Mouse (Mus musculus) heart, embryonic 13.5 days (tissue): ENCODE results near the gene Gm6588. TPM values are rescaled to one million over a fixed set of nuclear protein-coding genes. Genes with fewer than 3 reads are reported as not detected.

Source experiments
- ATAC-seq: fragments of 200-750 bp; cut with Nextera tagmentation; 2 replicates; pipeline ENCODE4 v1.8.0; 2017; ENCODE audit warnings: moderate TSS enrichment; ENCODE audit not compliant: insufficient number of reproducible peaks, low FRiP score, low TSS enrichment; ENCODE audit errors: extremely low read depth
- H3K27ac ChIP-seq: fragments of 300-500 bp; sonication (generic); replicated peaks from 2 replicates; pipeline ENCODE4 v1.5.1; 2015; ENCODE audit warnings: moderate library complexity, mild to moderate bottlenecking, inconsistent platforms
- H3K27me3 ChIP-seq: fragments of 300-500 bp; sonication (generic); replicated peaks from 2 replicates; pipeline ENCODE4 v1.6.1; 2015; ENCODE audit warnings: mild to moderate bottlenecking, inconsistent platforms
- H3K36me3 ChIP-seq: fragments of 300-500 bp; sonication (generic); 2 replicates; pipeline ENCODE4 v1.6.1; 2015; ENCODE audit warnings: mild to moderate bottlenecking, inconsistent platforms
- H3K4me1 ChIP-seq: fragments of 300-500 bp; sonication (generic); 2 replicates; pipeline ENCODE4 v1.6.1; 2015; ENCODE audit warnings: inconsistent platforms
- H3K4me2 ChIP-seq: fragments of 300-500 bp; sonication (generic); 2 replicates; pipeline ENCODE4 v1.6.1; 2015; ENCODE audit warnings: inconsistent platforms, mild to moderate bottlenecking, moderate library complexity
- H3K4me3 ChIP-seq: fragments of 300-500 bp; sonication (generic); 2 replicates; pipeline ENCODE4 v1.5.1; 2015; ENCODE audit warnings: moderate library complexity, mild to moderate bottlenecking, inconsistent platforms
- H3K9ac ChIP-seq: fragments of 300-500 bp; sonication (generic); 2 replicates; pipeline ENCODE4 v1.6.1; 2015; ENCODE audit warnings: inconsistent platforms, mild to moderate bottlenecking, moderate library complexity
- H3K9me3 ChIP-seq: fragments of 300-500 bp; sonication (generic); 2 replicates; pipeline ENCODE4 v1.6.1; 2016; ENCODE audit warnings: inconsistent platforms
- WGBS: fragments of 180-500 bp; shearing (Covaris S2); methylation state at CpG from one replicate; pipeline ENCODE4 v1.1.7; 2015; ENCODE audit warnings: mixed read lengths; 5-methylcytosine and 5-hydroxymethylcytosine counted together
- polyA plus RNA-seq: library from polyadenylated mRNA; unstranded; fragments of >200 nt; fragmentation: Nextera tagmentation; extraction: Ambion mirVana; gene quantifications from 2 replicates; pipeline ENCODE4 v1.2.1, GENCODE M21; 2015

Gm6588 gene
- polyA plus RNA-seq, 1 experiment from 2014 or later = not detected

DNA sequence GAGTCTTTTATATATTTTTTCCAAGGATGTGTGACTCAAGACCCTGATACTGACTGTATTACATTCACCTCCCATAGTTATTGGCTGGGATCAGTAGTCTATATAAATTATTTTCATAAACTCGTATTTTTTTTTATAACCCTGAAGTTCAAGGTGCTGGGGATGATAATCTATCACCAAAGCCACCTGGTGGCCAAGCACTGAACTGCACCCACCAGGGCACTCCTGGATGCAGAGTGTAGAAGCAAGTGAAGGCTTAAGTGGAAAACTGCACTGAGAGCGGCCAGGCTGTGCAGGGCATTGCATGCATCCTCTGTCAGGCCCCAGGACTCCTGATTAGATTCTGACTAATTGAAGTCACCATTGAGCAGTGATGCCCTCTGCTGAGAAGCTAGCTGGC, 21.9 kb upstream of the Gm6588 start:
- ATAC-seq = no peak

DNA sequence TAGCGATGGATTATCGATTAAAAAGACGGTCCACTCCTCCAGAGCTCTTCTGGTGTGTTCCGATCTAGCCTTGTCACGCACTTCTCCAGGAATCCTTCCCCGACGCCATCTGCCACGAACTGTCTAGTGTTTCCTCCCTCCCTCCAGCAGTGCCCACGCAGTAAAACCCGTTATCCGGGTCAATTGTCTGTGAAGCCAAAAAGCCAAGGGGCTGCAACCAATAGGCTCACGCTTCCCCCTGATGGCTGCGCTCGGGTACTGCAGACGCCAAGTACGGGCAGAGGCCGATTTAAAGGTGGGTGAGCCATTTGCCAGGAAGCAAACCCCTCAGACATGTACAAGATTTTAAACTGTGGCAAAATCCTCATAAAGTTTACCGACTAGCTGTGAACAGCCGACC, 20.3 kb upstream of the Gm6588 start:
- Histone ChIP-seq H3K4me2 (no peak overlapping the region), H3K9ac (no peak overlapping the region), H3K4me3 (no peak overlapping the region), H3K4me1 (no peaks in the 10 kb centered on the region), H3K27ac (no peak overlapping the region), H3K36me3 (no peaks in the 10 kb centered on the region), H3K9me3 (no peaks in the 10 kb centered on the region), H3K27me3 (peaks cover 99% of the 10 kb centered on the region)
- 14% methylated on average over 19 of the region's 19 CpGs for WGBS
- no peak for ATAC-seq

More for the DNA sequence above, 21.9 kb upstream of the Gm6588 start:
- no peak overlapping the region for H3K9ac ChIP-seq
- no peak overlapping the region for H3K4me3 ChIP-seq
- no peak overlapping the region for H3K4me2 ChIP-seq
- no peaks in the 10 kb centered on the region for H3K36me3 ChIP-seq
- H3K27ac ChIP-seq = no peak overlapping the region
- peaks cover 99% of the 10 kb centered on the region for H3K27me3 ChIP-seq
- H3K9me3 ChIP-seq = no peaks in the 10 kb centered on the region
- 44% methylated on average over 2 of the region's 2 CpGs for WGBS
- H3K4me1 ChIP-seq = no peaks in the 10 kb centered on the region

DNA sequence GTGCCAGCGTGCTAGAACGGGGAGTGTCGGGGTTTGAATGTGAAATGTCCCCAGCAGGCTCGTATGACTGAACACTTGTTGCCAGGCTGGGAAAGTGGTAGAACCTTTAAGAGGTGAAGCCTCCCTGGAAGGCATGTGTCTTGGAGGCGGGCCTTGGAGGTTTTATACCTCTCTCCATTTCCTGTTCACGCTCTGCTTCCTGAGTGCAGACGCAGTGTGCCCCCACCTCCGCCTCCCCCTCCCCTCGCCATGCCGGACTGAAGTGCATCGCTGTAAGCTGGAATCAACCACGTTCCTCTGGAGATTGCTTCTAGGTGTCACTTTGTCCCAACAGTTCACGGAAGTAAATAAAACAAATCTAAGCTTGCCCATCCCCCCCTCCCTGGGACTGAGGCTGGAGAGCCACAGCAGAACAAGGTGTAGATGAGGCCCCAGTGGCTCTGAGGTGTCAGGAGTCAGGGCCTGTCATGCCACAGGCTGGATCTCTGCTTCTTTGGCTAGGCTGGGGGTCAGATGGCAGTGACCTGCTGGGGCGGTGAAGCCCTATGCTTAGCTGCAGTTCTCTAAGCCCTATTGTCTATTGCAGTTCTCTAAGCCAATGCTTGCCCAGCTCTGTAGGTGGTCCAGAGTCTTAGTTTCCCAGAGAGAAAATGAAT, 18.0 kb upstream of the Gm6588 start:
- no peaks in the 10 kb centered on the region for H3K4me1 ChIP-seq
- H3K9me3 ChIP-seq = no peaks in the 10 kb centered on the region
- H3K27ac ChIP-seq = no peak overlapping the region
- no peak overlapping the region for H3K4me2 ChIP-seq
- no peaks in the 10 kb centered on the region for H3K36me3 ChIP-seq
- no peak overlapping the region for H3K4me3 ChIP-seq
- no peak overlapping the region for H3K9ac ChIP-seq
- peaks cover 98% of the 10 kb centered on the region for H3K27me3 ChIP-seq
- WGBS = 35% methylated on average over 14 of the region's 14 CpGs
- ATAC-seq = no peak

DNA sequence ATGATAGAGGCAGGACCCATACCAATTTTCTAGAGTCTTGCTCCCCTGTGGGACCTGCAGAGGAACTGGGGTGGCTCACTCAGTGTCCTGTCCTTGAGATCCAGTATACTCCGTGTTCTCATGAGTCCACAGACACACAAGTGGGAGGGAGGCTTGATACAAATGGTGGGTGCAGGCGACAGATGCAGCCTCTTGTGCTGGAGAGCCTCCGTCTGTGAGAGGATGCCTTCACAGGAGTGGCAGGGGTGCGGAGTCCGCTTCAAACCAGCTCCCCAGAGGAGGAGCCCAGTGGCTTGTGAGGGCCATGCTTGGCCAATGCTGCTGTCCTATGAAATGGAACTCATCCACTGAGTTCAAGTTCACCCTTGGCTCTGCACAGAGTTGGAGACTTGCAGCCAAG, 17.2 kb upstream of the Gm6588 start:
- no peaks in the 10 kb centered on the region for H3K36me3 ChIP-seq
- no peak overlapping the region for H3K9ac ChIP-seq
- no peak overlapping the region for H3K27ac ChIP-seq
- H3K4me3 ChIP-seq = no peak overlapping the region
- H3K27me3 ChIP-seq = peaks cover 98% of the 10 kb centered on the region
- 71% methylated on average over 5 of the region's 5 CpGs for WGBS
- no peaks in the 10 kb centered on the region for H3K9me3 ChIP-seq
- no peak overlapping the region for H3K4me2 ChIP-seq
- no peaks in the 10 kb centered on the region for H3K4me1 ChIP-seq
- no peak for ATAC-seq

DNA sequence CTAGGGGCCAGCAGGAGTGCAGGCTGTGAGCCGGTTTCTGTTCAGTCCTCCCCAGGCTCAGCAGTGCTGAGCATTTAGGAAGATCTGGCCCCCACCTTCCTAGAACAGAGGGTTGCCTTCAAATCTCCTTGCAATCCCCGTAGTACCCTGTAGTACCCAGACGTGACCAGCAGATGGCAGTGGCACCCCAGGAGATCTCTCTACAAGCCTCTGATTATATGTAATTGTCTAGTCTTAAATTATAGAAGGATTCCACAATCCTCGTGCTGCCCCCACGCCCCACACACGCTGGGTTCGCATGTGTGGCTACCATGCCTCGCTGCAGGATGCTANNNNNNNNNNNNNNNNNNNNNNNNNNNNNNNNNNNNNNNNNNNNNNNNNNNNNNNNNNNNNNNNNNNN, 16.2 kb upstream of the Gm6588 start:
- Histone ChIP-seq H3K4me2 (no peak overlapping the region), H3K9ac (no peak overlapping the region), H3K27me3 (peaks cover 96% of the 10 kb centered on the region), H3K4me1 (no peaks in the 10 kb centered on the region), H3K4me3 (no peak overlapping the region), H3K36me3 (no peaks in the 10 kb centered on the region), H3K27ac (no peak overlapping the region), H3K9me3 (no peaks in the 10 kb centered on the region)
- 4% methylated on average over 8 of the region's 8 CpGs for WGBS
- ATAC-seq = no peak

DNA sequence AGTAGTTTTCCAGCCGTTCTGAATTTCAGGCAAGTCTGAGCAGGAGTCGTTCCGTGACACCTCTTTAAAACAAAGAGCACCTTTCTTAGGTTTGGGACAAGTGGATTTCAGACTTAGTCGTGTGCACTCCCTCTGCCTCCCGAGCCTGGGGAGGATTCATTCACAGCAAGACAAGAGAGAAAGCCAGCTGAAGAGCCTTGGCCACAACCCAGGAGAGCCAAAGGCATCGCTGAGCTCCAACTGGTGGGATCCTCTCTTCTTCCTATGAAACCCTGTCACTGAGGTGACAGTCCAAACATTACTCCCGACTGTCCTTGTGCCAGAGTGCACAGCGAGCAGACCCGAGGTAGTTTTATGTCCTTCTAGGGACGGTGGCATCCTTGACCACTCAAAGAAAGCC, 10.7 kb upstream of the Gm6588 start:
- H3K9ac ChIP-seq = no peak overlapping the region
- H3K36me3 ChIP-seq = no peaks in the 10 kb centered on the region
- ATAC-seq = no peak
- peaks cover 95% of the 10 kb centered on the region for H3K27me3 ChIP-seq
- no peak overlapping the region for H3K27ac ChIP-seq
- WGBS = 47% methylated on average over 10 of the region's 10 CpGs
- no peak overlapping the region for H3K4me3 ChIP-seq
- H3K4me2 ChIP-seq = no peak overlapping the region
- no peaks in the 10 kb centered on the region for H3K9me3 ChIP-seq
- no peaks in the 10 kb centered on the region for H3K4me1 ChIP-seq

DNA sequence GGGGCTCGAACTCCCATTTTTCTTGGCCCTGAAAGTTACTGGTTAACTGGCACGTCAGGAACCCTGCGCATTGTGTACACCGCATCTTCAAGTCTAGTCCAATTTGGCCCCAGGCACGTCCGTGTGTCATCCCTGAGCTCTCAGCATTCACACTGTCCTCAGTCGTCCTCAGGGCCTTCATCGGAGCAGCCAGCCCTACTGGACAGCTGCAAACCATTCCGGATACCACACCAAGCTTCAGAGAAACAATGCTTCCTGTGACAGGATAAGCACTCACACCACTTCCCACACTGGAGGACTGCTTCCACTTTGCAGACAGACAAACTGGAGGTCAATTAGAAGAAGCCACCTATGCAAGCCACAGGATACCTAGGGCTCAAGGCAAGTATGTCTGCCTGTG, 3.9 kb downstream of the Gm6588 start:
- Histone ChIP-seq H3K27ac (no peak overlapping the region), H3K9ac (no peak overlapping the region), H3K27me3 (peaks cover 95% of the 10 kb centered on the region), H3K36me3 (no peaks in the 10 kb centered on the region), H3K4me1 (no peaks in the 10 kb centered on the region), H3K4me2 (no peak overlapping the region), H3K9me3 (no peaks in the 10 kb centered on the region), H3K4me3 (no peak overlapping the region)
- 66% methylated on average over 9 of the region's 9 CpGs for WGBS
- ATAC-seq = no peak

DNA sequence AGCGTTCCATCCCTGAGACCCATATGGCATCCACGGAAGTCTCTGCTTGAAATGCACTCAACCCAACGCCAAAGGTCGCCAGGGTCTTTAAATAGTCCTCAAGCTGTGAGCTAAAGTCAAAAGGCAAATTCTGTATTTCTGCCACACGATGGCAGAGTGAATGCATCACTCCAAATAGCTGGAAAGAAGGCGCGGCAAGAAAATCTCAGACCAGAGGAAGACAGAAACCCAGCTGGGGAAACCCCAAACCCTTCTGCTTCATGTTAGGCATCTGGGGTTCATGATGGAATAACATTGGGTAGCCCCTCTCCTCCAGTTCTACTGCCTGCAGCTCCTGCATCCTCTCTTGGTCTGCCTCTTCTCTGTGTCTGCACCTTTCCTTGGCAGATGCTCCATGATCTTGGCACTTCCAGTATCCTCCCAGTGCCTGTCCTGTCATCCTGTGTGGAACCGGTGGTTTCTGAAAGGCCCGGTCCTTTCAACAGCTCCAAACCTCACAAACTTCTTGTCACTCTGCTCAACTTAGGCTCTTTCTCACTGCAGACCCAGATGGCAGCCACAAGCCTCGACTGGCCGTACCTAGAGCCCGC, 5.8 kb downstream of the Gm6588 start:
- ATAC-seq = no peak
- Histone ChIP-seq H3K27ac (no peak overlapping the region), H3K27me3 (peaks cover 97% of the 10 kb centered on the region), H3K4me2 (no peak overlapping the region), H3K4me3 (no peak overlapping the region), H3K4me1 (no peaks in the 10 kb centered on the region), H3K9ac (no peak overlapping the region), H3K36me3 (no peaks in the 10 kb centered on the region), H3K9me3 (no peaks in the 10 kb centered on the region)
- WGBS = 57% methylated on average over 12 of the region's 12 CpGs

DNA sequence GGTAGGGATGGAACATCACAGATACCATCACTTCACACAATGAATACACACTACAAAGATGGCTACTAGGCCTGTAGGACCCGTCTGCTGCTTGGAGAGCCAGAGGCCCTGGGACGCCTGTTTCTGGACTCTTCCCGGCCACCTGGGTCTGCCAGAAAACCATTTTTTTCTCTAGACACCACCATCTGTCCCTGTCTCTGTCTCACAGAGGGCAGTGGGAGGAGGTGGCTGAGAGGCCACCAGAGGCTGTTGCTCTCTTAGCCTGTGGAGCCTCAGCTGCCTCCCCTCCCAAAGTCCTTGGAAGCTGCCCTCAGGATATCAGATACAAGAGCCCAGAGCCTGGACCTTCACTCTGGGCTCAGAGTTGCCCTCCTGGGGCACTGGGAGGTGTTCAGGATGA, 10.7 kb downstream of the Gm6588 start:
- no peaks in the 10 kb centered on the region for H3K4me1 ChIP-seq
- no peaks in the 10 kb centered on the region for H3K36me3 ChIP-seq
- H3K27me3 ChIP-seq = peaks cover 91% of the 10 kb centered on the region
- 52% methylated on average over 3 of the region's 3 CpGs for WGBS
- no peak overlapping the region for H3K9ac ChIP-seq
- no peak overlapping the region for H3K4me3 ChIP-seq
- no peak overlapping the region for H3K4me2 ChIP-seq
- no peak for ATAC-seq
- H3K27ac ChIP-seq = no peak overlapping the region
- H3K9me3 ChIP-seq = no peaks in the 10 kb centered on the region

DNA sequence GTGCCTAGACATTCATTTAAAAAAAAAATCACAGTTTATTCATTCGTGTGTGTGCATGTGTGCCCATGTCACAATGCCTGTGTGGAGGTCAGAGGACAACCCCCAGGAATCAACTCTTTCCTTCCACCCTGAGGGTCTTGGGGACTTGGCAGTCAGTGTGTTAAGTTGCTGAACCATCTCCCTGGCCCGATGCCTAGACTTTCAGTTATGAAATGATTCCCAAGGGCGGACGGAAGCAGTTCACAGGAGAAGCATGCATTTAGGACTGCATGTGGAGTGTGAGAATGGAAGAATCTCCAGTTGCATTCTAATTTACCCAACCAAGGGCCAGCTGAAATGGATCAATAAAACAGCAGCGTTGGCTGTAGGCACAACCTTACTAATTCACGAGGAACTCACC, 17.1 kb downstream of the Gm6588 start:
- no peaks in the 10 kb centered on the region for H3K36me3 ChIP-seq
- no peaks in the 10 kb centered on the region for H3K4me1 ChIP-seq
- H3K4me3 ChIP-seq = no peak overlapping the region
- H3K9ac ChIP-seq = no peak overlapping the region
- peaks cover 66% of the 10 kb centered on the region for H3K27me3 ChIP-seq
- H3K9me3 ChIP-seq = no peaks in the 10 kb centered on the region
- H3K4me2 ChIP-seq = no peak overlapping the region
- H3K27ac ChIP-seq = no peak overlapping the region
- no peak for ATAC-seq
- whole genome bisulfite sequencing = 62% methylated on average over 6 of the region's 6 CpGs

DNA sequence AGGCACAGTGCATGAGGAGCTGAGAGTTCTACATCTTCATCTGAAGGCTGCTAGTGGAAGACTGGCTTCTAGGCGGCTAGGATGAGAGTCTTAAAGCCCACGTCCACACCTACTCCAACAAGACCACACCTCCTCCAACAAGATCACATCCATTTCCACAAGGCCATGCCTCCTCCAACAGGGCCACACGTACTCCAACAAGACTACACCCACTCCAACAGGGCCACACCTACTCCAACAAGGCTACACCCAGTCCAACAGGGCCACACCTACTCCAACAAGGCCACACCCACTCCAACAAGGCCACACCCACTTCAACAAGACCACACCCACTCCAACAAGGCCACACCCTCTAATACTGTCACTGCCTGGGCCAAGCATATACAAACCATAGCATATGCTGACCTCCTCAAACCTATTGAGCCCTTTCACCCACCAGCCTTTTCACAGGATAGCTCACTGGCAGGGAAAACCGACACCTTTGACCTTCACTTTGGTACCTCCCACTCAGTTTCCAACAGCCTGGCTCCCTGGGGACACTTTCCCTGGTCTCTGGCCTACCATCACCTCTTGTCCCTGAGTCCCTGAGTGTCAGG, 19.9 kb downstream of the Gm6588 start:
- no peak for ATAC-seq

DNA sequence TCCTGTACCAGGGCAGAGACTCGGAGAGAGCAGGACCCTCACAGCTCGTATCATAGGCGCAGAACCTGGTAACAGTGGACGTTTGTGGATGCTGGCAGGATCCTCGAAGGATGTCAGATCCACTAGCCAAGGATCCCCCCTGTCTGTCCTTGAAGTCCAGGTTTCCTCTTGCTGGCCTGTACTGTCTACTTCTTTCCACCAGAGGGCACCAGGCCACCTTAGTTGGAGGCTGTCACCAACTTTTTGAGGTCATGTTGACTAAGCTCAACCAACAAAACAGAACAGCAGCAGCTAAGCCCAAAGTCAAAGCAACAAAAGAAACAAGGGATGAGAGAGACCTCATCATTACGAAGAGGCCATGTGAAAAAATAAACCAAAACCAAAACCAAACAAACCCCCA, 20.9 kb downstream of the Gm6588 start:
- no peaks in the 10 kb centered on the region for H3K4me1 ChIP-seq
- no peaks in the 10 kb centered on the region for H3K36me3 ChIP-seq
- ATAC-seq = no peak
- H3K27ac ChIP-seq = no peak overlapping the region
- H3K4me3 ChIP-seq = no peak overlapping the region
- H3K9me3 ChIP-seq = no peaks in the 10 kb centered on the region
- H3K9ac ChIP-seq = no peak overlapping the region
- H3K4me2 ChIP-seq = no peak overlapping the region
- WGBS = 61% methylated on average over 6 of the region's 6 CpGs
- H3K27me3 ChIP-seq = peaks cover 75% of the 10 kb centered on the region

More for the DNA sequence above, 19.9 kb downstream of the Gm6588 start:
- no peak overlapping the region for H3K4me3 ChIP-seq
- no peaks in the 10 kb centered on the region for H3K4me1 ChIP-seq
- no peak overlapping the region for H3K4me2 ChIP-seq
- H3K36me3 ChIP-seq = no peaks in the 10 kb centered on the region
- no peak overlapping the region for H3K27ac ChIP-seq
- H3K9ac ChIP-seq = no peak overlapping the region
- 65% methylated on average over 4 of the region's 4 CpGs for WGBS
- peaks cover 73% of the 10 kb centered on the region for H3K27me3 ChIP-seq
- no peaks in the 10 kb centered on the region for H3K9me3 ChIP-seq
